Mouse (Mus musculus) gastrocnemius, postnatal 14 days (tissue): ENCODE data around the gene a. TPM values are rescaled to one million over a fixed set of nuclear protein-coding genes. Genes with fewer than 3 reads are reported as not detected.
"Not testable (repeated sequence)": the region's sequence is repeated elsewhere in the genome, so short reads cannot be mapped to it uniquely, and the experiment has no call there.

Experiments
- DNase-seq: peaks from one replicate; pipeline ENCODE4 v3.0.0; 2021; ENCODE audit warnings: mixed read lengths
- intact Hi-C: fragments of 180-260 bp; cut with DNase I; formaldehyde crosslinking; loops from one replicate; pipeline ENCODE4 v1.15.1; 2025; ENCODE audit warnings: low total_unique reads
- total RNA-seq, 2 experiments: library from RNA; stranded (reverse); gene quantifications; 2 replicates each; pipeline ENCODE4 v1.2.3; 2021

a gene
- total RNA-seq, 2 experiments from 2014 or later = not detected

GRCm38 (mm10) chr2:155030831-155031230 lies 239.6 kb downstream of the a start:
- intact Hi-C loops = loop anchor here (2.0 kb wide), 1 partner anchor 18 kb away; no protein-coding TSS in a partner anchor
- DNase-seq = peak; percentile 11

GRCm38 (mm10) chr2:155032938-155033710 lies 241.9 kb downstream of the a start:
- intact Hi-C loops = no loop called here
- DNase-seq = no peak

GRCm38 (mm10) chr2:155039956-155040355 lies 248.8 kb downstream of the a start:
- no peak for DNase-seq
- intact Hi-C loops = no loop called here

GRCm38 (mm10) chr2:155044542-155044941 lies 253.3 kb downstream of the a start:
- no peak for DNase-seq
- intact Hi-C loops = no loop called here

GRCm38 (mm10) chr2:155045075-155045474 lies 253.9 kb downstream of the a start:
- DNase-seq = no peak

GRCm38 (mm10) chr2:155046803-155047202 lies 255.6 kb downstream of the a start:
- DNase-seq = no peak
- intact Hi-C loops = no loop called here

More at GRCm38 (mm10) chr2:155045075-155045474, 253.9 kb downstream of the a start:
- intact Hi-C loops = no loop called here

- intact Hi-C loops = no loop called here
- no peak for DNase-seq
Observed at GRCm38 (mm10) chr2:155047452-155048178, 256.4 kb downstream of the a start.

- no peak for DNase-seq
Observed at GRCm38 (mm10) chr2:155050108-155050503, 258.9 kb downstream of the a start.

GRCm38 (mm10) chr2:155050504-155051236 lies 259.5 kb downstream of the a start:
- intact Hi-C loops = no loop called here
- peak; percentile 96 for DNase-seq

More at GRCm38 (mm10) chr2:155050108-155050503, 258.9 kb downstream of the a start:
- intact Hi-C loops = no loop called here

- no peak for DNase-seq
- intact Hi-C loops = no loop called here
Observed at GRCm38 (mm10) chr2:155051622-155052351, 260.6 kb downstream of the a start.

GRCm38 (mm10) chr2:155052681-155053080 lies 261.5 kb downstream of the a start:
- DNase-seq = no peak
- intact Hi-C loops = no loop called here

GRCm38 (mm10) chr2:155053512-155053911 lies 262.3 kb downstream of the a start:
- intact Hi-C loops, DNase-seq: not testable (repeated sequence)

GRCm38 (mm10) chr2:155054672-155055071 lies 263.5 kb downstream of the a start:
- intact Hi-C loops = no loop called here
- no peak for DNase-seq

- no peak for DNase-seq
- intact Hi-C loops = no loop called here
Observed at GRCm38 (mm10) chr2:155056076-155056578, 264.9 kb downstream of the a start.

GRCm38 (mm10) chr2:155057361-155057760 lies 266.2 kb downstream of the a start:
- intact Hi-C loops = no loop called here
- no peak for DNase-seq

GRCm38 (mm10) chr2:155071027-155071426 lies 279.8 kb downstream of the a start:
- DNase-seq = no peak
- intact Hi-C loops = no loop called here

GRCm38 (mm10) chr2:155072353-155073145 lies 281.3 kb downstream of the a start:
- no peak for DNase-seq
- intact Hi-C loops = no loop called here

- DNase-seq = no peak
- intact Hi-C loops = no loop called here
Observed at GRCm38 (mm10) chr2:155073347-155073746, 282.1 kb downstream of the a start.
